Mouse (Mus musculus) forebrain, embryonic 12.5 days (tissue): ENCODE results near the gene Tmem54. TPM values are rescaled to one million over a fixed set of nuclear protein-coding genes. Genes with fewer than 3 reads are reported as not detected.

Experiments used
- ATAC-seq: fragments of 200-750 bp; cut with Nextera tagmentation; 2 replicates; pipeline ENCODE4 v1.8.0; 2017; ENCODE audit warnings: moderate TSS enrichment; ENCODE audit not compliant: low FRiP score
- H3K27ac ChIP-seq: fragments of 300-500 bp; sonication (generic); 2 replicates; pipeline ENCODE4 v1.5.1; 2016; ENCODE audit warnings: mild to moderate bottlenecking
- H3K27me3 ChIP-seq: fragments of 300-500 bp; sonication (generic); 2 replicates; pipeline ENCODE4 v1.6.1; 2016; ENCODE audit warnings: mild to moderate bottlenecking
- H3K36me3 ChIP-seq: fragments of 300-500 bp; sonication (generic); replicated peaks from 2 replicates; pipeline ENCODE4 v1.6.1; 2016; ENCODE audit warnings: mild to moderate bottlenecking
- H3K4me1 ChIP-seq: fragments of 300-500 bp; sonication (generic); 2 replicates; pipeline ENCODE4 v1.6.1; 2016
- H3K4me2 ChIP-seq: fragments of 300-500 bp; sonication (generic); 2 replicates; pipeline ENCODE4 v1.6.1; 2016; ENCODE audit warnings: mild to moderate bottlenecking, moderate library complexity
- H3K4me3 ChIP-seq: fragments of 300-500 bp; sonication (generic); replicated peaks from 2 replicates; pipeline ENCODE4 v1.5.1; 2016; ENCODE audit warnings: mild to moderate bottlenecking
- H3K9ac ChIP-seq: fragments of 300-500 bp; sonication (generic); 2 replicates; pipeline ENCODE4 v1.6.1; 2016; ENCODE audit warnings: mild to moderate bottlenecking
- H3K9me3 ChIP-seq: fragments of 300-500 bp; sonication (generic); 2 replicates; pipeline ENCODE4 v1.6.1; 2016
- WGBS: fragments of 180-500 bp; shearing (Covaris S2); methylation state at CpG from one replicate; pipeline ENCODE4 v1.1.7; 2016; 5-methylcytosine and 5-hydroxymethylcytosine counted together
- polyA plus RNA-seq: library from polyadenylated mRNA; unstranded; fragments of >200 nt; fragmentation: Nextera tagmentation; extraction: Ambion mirVana; gene quantifications from 2 replicates; pipeline ENCODE4 v1.2.1, GENCODE M21; 2016

The Tmem54 gene
- polyA plus RNA-seq, 1 experiment from 2014 or later = 0.54 TPM

DNA sequence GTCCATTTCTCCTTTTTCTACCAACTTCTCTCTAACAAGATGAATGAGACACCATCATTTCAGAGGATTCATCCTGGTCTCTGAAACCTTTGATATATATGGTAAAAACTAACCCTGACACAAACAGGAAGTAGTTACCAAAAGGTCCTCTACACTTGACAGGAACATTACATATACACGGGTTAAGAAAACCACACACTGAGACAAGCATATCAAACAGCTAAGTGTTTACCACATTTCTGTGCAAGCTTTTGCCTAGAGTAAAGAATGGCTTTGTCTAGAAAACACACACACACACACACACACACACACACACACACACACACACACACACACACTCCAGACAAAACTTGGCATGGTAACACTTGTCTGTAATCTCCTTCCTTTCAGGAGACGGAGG, 41.0 kb downstream of the Tmem54 start:
- peaks cover 24% of the 10 kb centered on the region for H3K36me3 ChIP-seq
- no peak for ATAC-seq
- H3K27me3 ChIP-seq = no peaks in the 10 kb centered on the region
- no peak overlapping the region for H3K4me2 ChIP-seq
- no peak overlapping the region for H3K4me3 ChIP-seq
- 81% methylated on average over 2 of the region's 2 CpGs for WGBS
- H3K4me1 ChIP-seq = peaks cover 29% of the 10 kb centered on the region
- no peak overlapping the region for H3K9ac ChIP-seq
- H3K27ac ChIP-seq = no peak overlapping the region
- no peaks in the 10 kb centered on the region for H3K9me3 ChIP-seq

DNA sequence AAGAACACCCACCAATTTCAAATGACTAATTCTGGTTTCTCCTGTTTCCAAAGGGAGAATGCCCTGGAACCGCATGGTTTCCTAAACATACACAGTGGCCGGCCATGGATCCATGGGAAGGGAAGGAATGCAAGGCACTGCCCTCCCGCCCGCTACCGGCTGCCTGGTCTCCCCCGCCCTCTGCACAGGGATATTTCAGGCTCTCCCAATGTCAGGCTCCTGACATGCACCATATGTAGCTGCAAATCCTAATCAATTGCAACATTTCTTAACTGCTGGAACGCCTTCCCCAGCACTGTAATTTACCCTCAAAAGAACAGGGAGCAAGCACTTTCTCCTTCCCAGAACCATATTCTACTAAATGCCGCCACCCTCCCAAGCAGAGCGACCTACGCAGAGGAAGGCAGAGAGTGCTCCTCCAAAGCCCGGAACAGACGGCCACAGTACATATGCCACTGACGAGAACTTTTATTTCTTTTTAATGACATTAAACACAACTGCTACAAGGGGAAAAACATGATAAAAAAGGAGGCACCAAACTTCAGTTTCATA, 42.3 kb downstream of the Tmem54 start:
- Histone ChIP-seq H3K9me3 (no peaks in the 10 kb centered on the region), H3K27me3 (no peaks in the 10 kb centered on the region), H3K4me1 (peaks cover 26% of the 10 kb centered on the region), H3K4me3 (no peak overlapping the region), H3K9ac (no peak overlapping the region), H3K27ac (no peak overlapping the region), H3K36me3 (peaks cover 35% of the 10 kb centered on the region), H3K4me2 (no peak overlapping the region)
- ATAC-seq = no peak
- WGBS = 90% methylated on average over 13 of the region's 13 CpGs

DNA sequence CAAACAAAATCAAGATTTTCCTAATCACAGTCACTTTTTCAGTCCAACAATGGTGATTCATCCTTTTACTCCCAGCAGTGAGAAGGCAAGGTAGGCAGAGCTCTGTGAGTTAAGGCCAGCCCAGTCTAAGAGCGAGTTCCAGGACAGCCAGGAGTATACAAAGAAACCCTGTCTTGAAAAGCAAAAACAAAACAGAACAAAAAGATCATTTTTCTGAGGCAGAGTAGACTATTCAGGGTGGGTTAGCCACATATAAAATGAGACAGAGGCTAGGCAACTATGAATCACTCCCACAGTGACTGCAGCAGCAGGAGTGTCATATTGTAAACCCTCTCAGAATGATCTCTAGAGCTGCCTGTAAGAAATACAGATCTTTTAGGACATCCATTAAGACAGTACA, 44.0 kb downstream of the Tmem54 start:
- Histone ChIP-seq H3K36me3 (peaks cover 49% of the 10 kb centered on the region), H3K9ac (no peak overlapping the region), H3K4me3 (no peak overlapping the region), H3K9me3 (no peaks in the 10 kb centered on the region), H3K27me3 (no peaks in the 10 kb centered on the region), H3K4me2 (no peak overlapping the region), H3K4me1 (peaks cover 18% of the 10 kb centered on the region), H3K27ac (no peak overlapping the region)
- 65% methylated on average over 1 of the region's 1 CpGs for WGBS
- ATAC-seq = no peak

DNA sequence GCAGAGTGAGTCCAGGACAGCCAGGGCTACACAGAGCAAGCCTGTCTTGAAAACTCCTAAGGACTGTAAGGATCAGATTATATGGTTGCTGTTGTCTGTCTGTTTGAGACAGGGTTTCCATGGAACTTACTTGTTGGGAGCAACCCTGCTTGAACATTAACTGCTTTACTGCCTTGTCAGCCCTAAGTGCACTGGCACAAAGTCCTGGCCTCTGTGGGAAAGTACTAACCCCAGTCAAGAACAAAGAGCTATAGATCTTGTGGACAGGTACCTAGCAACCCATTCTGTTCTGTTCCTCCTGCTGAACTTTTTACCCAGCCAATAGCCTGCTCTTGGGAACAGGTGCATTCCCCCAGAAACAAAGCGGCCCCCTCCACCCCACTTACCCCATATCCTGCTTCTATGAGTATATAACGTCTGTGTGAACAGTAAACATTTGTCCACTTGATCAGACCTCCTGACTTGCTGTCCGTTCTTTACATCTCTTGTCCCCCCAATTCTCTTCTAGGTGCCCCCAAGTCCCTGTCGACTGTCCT, 46.0 kb downstream of the Tmem54 start:
- no peak overlapping the region for H3K4me3 ChIP-seq
- no peak overlapping the region for H3K9ac ChIP-seq
- no peaks in the 10 kb centered on the region for H3K9me3 ChIP-seq
- no peak for ATAC-seq
- peaks cover 6% of the 10 kb centered on the region; the same call in 1 of the 2 replicates for H3K4me1 ChIP-seq
- H3K4me2 ChIP-seq = no peak overlapping the region
- H3K27ac ChIP-seq = no peak overlapping the region
- H3K36me3 ChIP-seq = peaks cover 63% of the 10 kb centered on the region
- 93% methylated on average over 4 of the region's 4 CpGs for WGBS
- H3K27me3 ChIP-seq = no peaks in the 10 kb centered on the region

DNA sequence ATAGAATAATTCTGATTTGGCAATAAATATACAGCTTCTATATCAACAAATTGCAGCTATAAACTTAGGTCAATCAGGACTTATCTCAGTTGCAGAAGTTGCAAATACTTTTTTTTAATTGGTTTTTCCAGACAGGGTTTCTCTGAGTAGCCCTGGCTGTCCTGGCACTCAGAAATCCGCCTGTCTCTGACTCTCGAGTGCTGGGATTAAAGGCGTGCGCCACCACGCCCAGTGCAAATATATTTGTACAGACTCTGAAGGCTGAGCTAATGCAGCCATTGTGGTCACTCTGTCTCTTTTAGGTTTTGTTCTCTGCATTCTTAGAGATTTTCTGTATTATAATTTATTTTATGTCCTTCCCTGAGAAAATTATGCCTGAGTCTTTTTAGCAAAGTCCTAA, 52.2 kb downstream of the Tmem54 start:
- no peak for ATAC-seq
- no peak overlapping the region for H3K4me2 ChIP-seq
- H3K36me3 ChIP-seq = peaks cover 44% of the 10 kb centered on the region
- no peak overlapping the region for H3K27ac ChIP-seq
- no peak overlapping the region for H3K9ac ChIP-seq
- H3K4me3 ChIP-seq = no peak overlapping the region
- no peaks in the 10 kb centered on the region for H3K9me3 ChIP-seq
- 92% methylated on average over 5 of the region's 5 CpGs for WGBS
- H3K27me3 ChIP-seq = no peaks in the 10 kb centered on the region
- H3K4me1 ChIP-seq = no peaks in the 10 kb centered on the region

DNA sequence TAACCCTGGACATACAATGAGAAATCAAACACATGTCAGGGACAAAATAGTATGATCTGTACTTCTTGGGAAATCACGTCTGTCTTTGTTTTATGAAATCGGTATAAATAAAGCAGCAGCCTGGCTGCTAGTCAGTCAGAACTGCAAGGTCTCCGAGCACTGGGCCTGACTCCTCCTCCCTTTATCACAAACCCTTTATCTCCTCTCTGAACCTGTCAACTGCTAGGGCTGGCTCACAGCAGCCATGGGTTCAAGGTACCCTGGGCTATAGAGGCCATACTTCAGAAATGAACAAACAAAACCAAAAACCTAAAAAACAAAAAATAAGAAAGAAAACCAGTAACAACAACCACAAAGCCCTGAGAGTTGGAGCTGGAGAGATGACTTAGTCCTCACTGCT, 53.2 kb downstream of the Tmem54 start:
- Histone ChIP-seq H3K4me3 (no peak overlapping the region), H3K36me3 (peaks cover 34% of the 10 kb centered on the region), H3K9me3 (no peaks in the 10 kb centered on the region), H3K27me3 (no peaks in the 10 kb centered on the region), H3K4me1 (no peaks in the 10 kb centered on the region), H3K27ac (no peak overlapping the region), H3K9ac (no peak overlapping the region), H3K4me2 (no peak overlapping the region)
- 71% methylated on average over 3 of the region's 3 CpGs for WGBS
- ATAC-seq = no peak

DNA sequence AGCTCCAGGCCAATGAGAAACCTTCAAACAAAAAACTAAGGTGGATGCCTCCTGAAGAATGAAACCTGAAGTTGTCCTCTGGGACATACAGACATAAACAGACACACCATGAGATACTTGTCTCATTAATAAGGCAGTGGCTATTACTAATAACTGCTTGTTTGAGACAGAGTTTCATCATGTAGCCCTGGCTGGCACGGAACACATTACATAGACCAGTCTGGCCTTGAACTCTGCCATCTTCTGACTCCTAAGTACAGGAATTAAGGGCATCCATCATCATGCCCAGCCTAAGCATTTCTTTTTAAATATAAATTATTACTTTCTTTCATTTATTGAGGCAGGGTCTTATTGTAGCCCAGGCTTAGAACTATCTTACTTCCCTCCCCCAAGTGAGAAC, 55.7 kb downstream of the Tmem54 start:
- Histone ChIP-seq H3K4me1 (no peaks in the 10 kb centered on the region), H3K36me3 (peaks cover 28% of the 10 kb centered on the region), H3K9me3 (no peaks in the 10 kb centered on the region), H3K27me3 (no peaks in the 10 kb centered on the region), H3K4me3 (no peak overlapping the region), H3K27ac (no peak overlapping the region), H3K4me2 (no peak overlapping the region), H3K9ac (no peak overlapping the region)
- no peak for ATAC-seq
- WGBS = 97% methylated on average over 1 of the region's 1 CpGs

Other genes with a start within 250 kb of the Tmem54 start
- 12.5 and 12.6 TPM in 2 replicates for gene Trim62, start 222.0 kb upstream of the Tmem54 start, polyA plus RNA-seq
- gene Azin2, start 143.1 kb upstream of the Tmem54 start, polyA plus RNA-seq = 12.0 and 15.0 TPM in 2 replicates
- gene Ak2, start 113.6 kb upstream of the Tmem54 start, polyA plus RNA-seq = 162 and 173 TPM in 2 replicates
- gene Rnf19b, start 47.3 kb upstream of the Tmem54 start, polyA plus RNA-seq = 14.3 and 15.6 TPM in 2 replicates
- 6.0 and 6.4 TPM in 2 replicates for gene Hpca, start 16.5 kb downstream of the Tmem54 start, polyA plus RNA-seq
- gene Fndc5, start 31.5 kb downstream of the Tmem54 start, polyA plus RNA-seq = 0.86 and 1.1 TPM in 2 replicates
- gene S100pbp, start 84.2 kb downstream of the Tmem54 start, polyA plus RNA-seq = 26.2 and 31.6 TPM in 2 replicates
- gene Yars, start 84.2 kb downstream of the Tmem54 start, polyA plus RNA-seq = 103 TPM in 2 replicates
- 4.4 and 4.7 TPM in 2 replicates for gene C77080, start 155.9 kb downstream of the Tmem54 start, polyA plus RNA-seq
- 0.29 and 0.40 TPM in 2 replicates for gene Sync, start 182.1 kb downstream of the Tmem54 start, polyA plus RNA-seq
- gene Rbbp4, start 229.8 kb downstream of the Tmem54 start, polyA plus RNA-seq = 525 and 575 TPM in 2 replicates
- gene Zbtb8os, start 230.1 kb downstream of the Tmem54 start, polyA plus RNA-seq = 35.2 and 36.2 TPM in 2 replicates